Mouse (Mus musculus) heart, postnatal 14 days (tissue): ENCODE measurements at regions not wholly inside any gene's neighbourhood (a gene's known extent, or its start where the extent isn't known, plus 50 kb on each side); places are given as distances from the start of the nearest gene placed in this dataset.
A peak's percentile ranks its signal among the peaks of the same experiment; 100 is the strongest.
"Not testable (repeated sequence)": the region's sequence is repeated elsewhere in the genome, so short reads cannot be mapped to it uniquely, and the experiment has no call there.

ENCODE experiments used
- DNase-seq, 2 experiments: peaks; one replicate each; pipeline ENCODE4 v3.0.0; 2021 to 2022
- intact Hi-C: fragments of 180-260 bp; cut with DNase I; formaldehyde crosslinking; loops from one replicate; pipeline ENCODE4 v1.15.1; 2025

DNA sequence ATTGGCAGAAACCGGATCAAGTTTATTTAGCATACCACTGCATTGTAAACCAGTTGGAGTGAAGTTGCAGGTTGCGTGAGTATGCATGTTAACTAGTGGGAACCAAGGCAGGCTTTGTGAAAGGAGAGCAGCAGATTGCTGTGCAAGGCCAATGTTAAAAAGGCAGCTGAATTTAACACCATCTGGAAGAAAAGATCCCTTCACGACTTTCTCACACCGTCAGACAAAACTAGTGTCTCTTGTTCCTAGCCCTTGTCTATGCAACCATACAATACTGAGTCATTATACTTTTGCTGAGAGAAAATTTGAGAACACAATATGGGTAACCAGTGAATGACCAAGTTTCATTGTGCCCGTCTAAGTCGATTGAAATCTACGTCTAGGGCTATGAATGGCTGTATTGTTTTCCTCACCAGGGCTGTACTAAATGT, 237.8 kb downstream of the Mef2c start:
- DNase-seq = no peak
- intact Hi-C loops = no loop called here

DNA sequence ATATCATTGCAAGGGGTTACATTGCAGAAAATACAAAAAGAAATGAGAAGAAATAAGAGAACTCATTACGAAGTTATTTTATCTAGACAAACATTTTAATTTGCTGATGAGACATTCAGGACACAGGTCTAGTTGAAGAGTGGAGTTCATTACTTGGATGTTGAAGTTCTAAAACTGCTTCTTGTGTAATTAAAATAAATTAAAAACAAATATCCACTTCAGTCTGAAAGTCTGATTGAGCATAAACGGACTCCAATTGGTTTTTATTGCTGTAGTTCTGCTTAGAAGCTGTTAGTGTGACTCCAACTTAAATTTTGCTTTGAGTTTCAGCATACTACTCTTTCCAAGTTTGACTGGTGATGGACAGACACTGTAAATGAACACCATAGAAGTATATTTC, 238.3 kb downstream of the Mef2c start:
- DNase-seq = no peak
- intact Hi-C loops = no loop called here

DNA sequence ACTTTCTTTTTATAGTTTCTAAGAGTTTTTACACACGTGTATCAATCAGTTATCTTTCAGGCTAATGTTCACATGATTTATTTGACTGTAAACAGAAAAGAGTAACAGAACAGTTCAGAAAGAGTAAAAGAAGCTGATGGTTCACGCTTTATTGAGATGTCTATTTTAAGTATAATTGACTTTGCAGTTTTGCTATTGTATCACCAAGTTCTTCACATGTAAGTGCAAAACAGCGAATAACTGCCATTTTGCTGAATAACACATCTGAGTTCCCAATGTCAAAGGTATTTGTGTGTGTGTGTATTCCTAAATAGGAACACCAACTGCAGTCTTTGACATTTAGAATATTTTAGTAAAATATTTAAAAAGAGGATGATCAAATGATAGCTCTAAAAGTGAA, 238.7 kb downstream of the Mef2c start:
- DNase-seq = no peak

DNA sequence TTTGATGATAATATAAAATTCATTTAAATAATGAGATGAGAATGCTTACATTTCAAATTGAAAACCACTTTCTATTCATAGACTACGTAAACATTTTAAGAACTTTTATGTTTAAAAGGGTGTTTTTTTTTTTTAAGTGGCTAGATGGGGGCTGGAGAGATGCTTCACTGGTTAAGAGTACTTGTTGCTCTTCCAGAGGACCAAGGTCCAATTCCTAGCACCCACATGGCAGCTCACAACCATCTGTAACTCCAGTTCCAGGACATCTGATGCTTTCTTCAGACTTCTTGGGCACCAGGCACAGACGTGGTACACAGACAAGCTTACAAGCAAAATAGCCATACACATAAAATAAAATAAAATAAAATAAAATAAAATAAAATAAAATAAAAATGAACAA, 239.5 kb downstream of the Mef2c start:
- DNase-seq = no peak
- intact Hi-C loops = no loop called here

More for the DNA sequence above, 238.7 kb downstream of the Mef2c start:
- intact Hi-C loops = no loop called here

DNA sequence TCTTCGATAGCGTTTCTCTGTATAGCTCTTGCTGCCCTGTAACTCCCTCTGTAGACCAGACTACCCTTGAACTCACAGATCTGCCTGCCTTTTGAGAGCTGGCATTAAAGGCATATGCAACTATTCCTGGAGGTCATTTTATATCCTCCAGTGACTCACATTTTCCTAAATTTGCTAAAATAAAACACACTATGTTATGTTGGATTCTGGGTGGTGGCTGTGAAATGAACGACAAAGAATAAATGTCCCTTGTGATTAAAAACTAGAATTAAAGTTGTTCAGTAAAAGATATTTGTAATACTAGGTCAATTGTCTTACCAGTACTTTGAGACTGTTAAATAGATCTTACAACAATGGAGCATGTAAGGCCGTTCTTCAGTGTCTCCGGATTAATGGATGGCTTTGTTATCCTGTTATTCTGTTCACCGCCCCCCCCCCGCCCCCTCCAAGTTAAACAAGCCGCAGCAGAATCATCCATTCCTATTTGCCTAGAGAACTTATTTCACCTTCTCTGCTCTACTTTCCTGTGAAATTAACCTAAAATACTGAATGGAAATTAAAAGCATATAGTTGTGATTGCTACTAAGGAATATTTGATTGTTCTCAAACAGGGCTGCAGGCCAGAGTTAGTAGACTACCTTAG, 240.4 kb downstream of the Mef2c start:
- intact Hi-C loops = no loop called here
- DNase-seq = no peak

DNA sequence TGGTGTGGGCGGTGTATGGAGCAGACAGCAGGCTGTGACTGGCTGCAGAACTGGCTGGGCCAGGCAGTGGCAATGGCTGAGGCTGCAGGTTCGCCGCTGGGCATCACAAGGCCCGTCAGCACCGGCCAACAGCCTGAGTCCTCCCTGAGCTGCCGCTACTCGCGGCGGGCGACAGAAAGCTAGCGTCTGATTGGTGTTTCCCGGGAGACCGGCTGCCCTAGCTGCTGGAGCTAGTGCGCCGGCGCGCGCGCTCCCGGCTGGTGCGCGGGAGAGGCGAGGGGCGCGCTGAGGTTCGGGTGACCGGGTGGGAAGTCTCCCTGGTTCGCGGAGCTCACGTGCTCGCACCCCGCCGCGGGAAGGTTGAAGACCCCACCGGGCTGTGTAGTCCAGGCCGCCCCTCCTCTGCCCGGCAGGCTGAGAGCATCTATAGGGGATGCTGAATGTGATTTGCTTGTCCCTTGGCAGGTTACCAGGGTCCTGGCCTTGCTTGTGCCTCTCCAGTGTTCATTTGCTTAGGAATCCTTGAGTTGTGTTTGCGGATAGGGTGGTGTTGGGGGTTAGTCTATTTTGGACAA, 241.2 kb downstream of the Mef2c start:
- peak in 1 of 2 experiments; percentile 38 for DNase-seq
- intact Hi-C loops = no loop called here

DNA sequence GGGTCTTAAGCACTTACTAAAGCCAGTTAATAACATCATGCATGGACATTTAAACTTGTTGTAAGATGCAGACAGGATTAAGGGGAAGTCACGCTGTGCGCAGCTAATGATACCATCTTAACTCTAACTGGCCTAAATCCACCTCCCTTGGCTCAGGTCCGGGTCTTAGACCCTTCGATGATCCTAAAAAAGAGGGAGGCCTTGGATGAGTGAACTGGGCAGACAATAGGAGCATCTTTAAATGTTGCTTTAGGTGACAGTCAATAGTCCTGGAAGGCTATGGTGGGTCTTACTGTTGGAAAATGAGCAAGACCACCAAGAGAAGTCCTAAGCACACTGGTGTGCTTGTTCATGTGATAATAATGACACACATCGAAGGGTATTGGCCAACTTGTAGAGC, 242.1 kb downstream of the Mef2c start:
- intact Hi-C loops = no loop called here
- no peak for DNase-seq

DNA sequence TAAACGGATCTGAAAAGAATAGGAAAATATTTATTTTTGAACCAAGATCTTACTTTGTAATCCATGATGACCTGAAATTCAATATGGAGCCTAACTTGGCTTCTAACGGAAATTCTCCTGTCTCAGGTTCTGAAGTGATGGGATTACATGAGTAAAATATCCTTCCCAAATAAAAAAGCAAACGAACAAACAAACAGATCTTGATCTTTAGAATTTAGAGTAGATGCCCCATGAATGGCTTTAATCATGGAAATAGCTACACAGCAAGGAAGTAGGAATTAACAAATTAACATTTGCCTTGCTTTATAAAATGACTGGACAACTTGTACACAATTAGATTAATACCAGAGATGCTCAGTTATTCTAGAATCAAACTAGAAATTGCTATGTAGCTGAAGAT, 243.8 kb downstream of the Mef2c start:
- intact Hi-C loops = no loop called here
- no peak for DNase-seq

DNA sequence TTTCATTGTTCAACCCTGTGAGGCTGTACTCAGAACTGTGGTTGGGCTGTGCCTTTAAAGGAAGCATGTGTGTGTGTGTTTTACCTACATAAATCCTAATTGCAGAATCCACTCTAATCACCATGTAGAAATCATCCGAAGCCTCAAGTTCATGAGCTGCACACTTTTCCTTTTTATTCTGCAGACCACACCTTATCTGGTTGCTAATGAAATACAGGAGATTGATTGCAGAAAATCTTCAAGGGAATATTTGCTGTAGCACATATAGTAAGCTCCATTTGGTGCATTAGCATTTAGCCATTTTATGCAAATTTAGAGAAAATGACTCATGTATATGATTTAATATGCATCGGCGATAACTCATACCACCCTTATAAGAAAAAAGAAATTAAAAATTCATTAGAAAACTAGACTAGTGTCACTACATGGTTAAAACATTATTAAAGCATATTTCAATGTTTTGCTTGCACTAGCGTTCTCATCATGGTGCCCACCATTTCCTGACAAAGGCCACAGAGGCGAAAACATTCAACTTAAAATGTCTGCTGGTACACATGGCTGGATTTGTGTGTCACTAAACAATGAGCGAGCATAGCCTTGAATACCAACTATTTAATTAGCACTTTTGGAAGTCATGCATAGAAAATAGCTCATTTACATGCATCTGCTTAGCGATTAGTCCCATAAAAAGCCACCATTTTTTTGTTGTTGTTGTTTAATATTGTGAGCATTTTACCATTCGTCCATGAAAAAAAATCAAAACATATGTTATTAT, 245.7 kb downstream of the Mef2c start:
- DNase-seq = no peak
- intact Hi-C loops = no loop called here

DNA sequence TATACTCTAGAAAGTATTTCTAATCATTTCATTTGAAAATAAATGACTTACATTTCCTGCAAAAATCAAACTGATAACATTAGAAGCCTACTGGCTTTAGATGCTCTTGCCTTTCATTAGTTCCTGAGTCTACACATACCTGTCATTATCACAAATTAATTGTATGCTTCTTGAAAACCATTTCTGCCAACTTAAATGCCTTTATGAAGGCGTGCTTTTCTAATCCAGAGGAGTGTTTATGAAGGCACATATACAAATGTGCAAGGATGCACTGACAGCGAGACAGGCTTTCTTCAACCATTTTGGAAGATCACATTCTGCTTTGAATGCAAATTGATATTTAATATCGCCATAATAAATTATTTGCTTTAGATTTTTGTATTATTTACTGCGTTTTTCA, 246.6 kb downstream of the Mef2c start:
- intact Hi-C loops = no loop called here
- DNase-seq = no peak

DNA sequence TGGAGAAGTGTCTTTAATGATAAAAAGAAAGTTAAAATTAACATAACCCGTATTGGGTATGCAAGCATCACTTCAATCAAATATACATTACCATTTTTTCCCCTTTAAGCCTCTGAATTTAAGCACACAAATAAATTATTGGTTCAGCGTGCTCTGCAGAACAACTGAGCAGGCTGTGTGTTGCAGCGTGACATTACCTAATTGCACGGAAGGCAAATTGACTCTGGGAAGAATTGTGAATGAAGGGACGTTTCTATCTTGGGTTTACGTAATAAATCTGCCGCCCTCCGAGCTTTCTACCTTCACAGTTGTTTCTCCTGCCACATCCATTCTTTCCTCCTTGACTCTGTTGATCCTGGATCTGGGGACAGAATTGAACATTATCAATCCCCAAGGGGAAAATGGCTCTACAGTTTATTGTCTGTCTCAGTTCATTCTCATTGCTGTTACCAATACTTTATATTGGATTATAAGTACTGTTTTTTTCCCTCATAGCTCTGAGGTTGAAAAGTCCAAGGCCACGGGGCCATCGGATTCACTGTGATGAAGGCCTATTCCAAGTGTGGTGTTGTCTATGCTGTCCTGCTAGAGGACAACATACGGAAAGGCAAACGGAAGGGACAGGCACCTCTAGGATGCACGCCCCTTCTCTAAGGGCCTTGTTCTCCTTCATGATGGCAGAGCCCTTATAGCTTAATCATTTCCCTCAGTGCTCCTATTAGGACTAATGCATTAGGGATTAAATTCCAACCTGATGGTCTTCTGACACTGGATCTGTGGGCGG, 256.7 kb downstream of the Mef2c start:
- intact Hi-C loops = no loop called here
- DNase-seq = no peak

DNA sequence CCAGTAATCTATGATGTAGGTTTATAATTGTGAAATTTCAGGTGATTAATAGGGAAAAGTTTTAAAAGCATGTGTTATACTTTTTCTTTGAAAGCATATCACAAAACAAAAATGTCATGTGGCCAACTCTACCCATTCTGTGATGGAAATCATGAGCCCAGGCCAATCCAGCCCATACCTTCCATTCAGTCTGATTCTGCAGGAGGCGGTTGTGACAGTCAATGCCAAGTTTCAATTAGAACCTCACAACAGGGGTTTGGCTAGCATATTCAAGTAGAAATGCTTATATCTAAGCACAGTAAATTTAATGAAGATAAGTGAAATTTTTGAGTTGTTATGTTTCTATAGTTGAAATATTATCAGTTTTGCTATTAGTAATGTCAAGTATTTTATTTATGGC, 258.6 kb downstream of the Mef2c start:
- DNase-seq = no peak
- intact Hi-C loops = no loop called here

DNA sequence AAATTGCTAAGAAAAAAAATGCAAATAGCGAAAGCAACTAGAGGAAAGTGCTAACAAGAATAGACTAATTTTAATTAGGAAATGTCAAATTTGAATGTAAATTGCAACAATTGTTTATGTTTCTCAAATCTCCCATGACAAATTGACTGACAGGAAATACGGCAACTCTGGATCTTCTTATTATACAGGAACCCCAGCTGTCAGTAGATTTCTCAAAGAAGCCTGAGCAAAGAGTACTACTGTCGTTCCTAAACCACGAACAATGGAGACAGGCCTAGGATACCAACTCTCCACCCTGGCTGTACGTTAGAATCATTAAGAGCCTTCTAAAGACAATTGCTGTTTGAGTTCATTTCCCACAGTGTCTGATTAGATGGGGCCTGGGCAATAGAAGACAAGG, 259.5 kb downstream of the Mef2c start:
- DNase-seq, intact Hi-C loops: not testable (repeated sequence)

DNA sequence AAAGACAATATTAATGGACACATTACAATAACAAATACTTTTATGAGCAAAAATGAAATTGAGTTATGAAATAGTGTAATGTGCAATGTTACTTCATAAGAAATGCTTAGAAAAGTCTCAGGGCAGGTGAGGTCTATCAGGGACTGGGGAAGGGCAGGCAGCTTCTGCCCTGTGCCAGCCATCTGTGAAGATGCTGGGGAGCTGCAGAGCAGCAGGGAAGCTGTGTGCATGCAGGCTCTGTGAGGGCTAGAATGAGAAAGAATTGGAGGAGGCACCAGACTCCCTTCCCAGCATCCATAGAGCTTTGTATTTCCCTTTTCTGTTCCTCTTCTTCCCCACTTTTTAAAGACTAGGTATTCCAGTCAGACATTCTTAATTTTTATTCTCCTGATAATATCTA, 281.8 kb downstream of the Mef2c start:
- no peak for DNase-seq
- intact Hi-C loops = no loop called here

DNA sequence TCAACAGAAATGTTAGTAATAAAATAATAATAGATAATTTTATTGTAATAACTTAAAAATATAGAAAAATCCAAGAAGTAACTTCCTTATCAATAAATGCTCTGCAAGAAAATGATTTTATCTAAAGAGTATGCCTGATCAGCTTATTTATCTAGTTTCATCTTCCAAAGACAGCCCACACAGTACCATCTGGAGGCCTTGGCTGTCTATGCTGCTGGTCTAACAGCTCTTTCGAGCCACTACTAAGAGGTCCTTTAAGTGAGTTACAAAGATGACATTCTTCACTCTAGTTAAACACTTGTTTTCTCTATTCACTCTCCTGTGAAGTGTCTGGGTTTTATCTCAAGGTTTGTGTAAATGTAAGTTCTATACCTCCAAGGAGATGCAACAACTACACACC, 305.7 kb downstream of the Mef2c start:
- DNase-seq = no peak
- intact Hi-C loops = no loop called here

DNA sequence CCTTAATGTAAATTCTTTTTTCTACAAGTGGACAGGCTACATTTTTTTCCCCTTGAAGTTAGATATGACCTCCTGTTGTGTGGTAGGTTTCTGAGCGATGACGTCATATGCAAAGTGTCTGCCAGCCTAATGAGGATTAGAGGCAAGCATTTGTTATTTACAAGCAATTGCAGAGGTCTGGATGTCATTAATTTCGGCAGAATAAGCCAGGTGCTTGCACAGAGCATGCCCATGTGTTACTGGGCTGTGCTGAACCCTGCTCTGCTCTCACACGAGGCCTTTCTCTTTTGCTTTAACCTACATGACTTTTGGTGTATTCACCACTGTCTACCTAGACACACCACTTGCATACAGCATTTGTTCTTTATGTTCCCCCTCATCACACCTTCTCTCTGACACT, 316.5 kb downstream of the Mef2c start:
- no peak for DNase-seq
- intact Hi-C loops = no loop called here

DNA sequence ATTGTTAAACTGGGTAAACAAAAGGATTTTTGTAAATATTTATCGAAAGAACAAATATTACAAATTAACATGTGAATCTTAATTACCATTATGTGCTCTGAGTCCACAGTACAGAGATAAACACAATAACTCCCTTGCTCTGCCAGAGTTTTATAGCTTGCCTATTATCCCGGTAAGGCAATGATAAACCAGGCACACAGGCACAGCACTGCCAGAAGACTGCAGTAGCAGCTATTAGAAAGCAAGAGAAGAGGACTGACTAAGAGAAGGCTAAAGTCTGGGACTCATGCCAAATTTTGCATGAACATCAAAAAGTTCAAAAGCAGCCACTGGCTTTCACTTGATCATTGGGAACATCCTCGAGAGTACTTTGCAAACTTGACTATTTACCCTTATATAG, 316.9 kb downstream of the Mef2c start:
- intact Hi-C loops = no loop called here
- DNase-seq = no peak

DNA sequence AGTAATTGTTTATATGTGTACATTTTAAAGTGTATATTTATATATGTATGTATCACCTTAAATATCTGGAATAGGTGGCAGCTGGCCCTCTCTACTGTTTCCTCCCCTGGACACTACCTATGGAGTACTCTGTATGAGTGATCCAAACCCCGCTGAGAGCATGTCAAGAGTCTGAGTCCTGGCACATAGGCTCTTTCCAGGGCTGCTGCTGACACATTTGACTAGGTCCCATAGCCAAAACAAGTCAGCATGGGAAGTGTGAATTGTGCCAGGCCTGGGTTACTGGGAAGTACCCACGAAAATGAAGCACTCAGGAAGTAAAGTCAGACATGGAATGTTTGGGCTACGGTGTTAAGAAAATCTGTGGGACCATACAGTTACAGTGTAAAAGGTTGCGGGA, 321.1 kb downstream of the Mef2c start:
- intact Hi-C loops = no loop called here
- no peak for DNase-seq

DNA sequence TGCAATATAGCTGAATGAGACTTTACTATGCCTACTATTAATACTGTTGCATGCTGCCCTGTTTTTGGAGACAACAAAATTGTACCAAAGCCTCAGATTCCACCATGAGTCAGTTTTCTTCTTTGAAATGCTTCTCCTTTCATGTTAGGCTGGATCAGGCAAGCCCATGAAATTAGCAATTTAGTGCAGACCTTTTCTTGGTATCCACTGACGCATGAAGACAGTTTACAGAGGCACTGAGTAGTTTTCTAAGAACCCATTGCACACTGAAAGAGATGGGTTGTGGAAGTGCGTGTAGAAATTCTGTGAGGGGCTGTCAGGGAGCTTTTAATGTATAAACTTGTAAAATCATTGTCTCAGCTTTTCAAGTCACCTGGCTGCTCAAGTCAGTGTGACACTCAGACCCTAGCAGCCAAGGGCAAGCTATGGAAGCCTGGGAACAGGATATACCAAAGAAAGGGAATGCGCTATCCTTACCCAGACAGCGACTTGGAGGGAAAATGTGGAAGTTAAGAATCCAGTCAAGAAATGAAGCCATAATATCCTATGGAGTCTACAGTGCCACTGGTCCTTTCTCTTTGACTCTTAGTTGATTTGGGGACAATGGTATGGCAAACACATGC, 323.1 kb downstream of the Mef2c start:
- intact Hi-C loops = no loop called here
- no peak for DNase-seq

DNA sequence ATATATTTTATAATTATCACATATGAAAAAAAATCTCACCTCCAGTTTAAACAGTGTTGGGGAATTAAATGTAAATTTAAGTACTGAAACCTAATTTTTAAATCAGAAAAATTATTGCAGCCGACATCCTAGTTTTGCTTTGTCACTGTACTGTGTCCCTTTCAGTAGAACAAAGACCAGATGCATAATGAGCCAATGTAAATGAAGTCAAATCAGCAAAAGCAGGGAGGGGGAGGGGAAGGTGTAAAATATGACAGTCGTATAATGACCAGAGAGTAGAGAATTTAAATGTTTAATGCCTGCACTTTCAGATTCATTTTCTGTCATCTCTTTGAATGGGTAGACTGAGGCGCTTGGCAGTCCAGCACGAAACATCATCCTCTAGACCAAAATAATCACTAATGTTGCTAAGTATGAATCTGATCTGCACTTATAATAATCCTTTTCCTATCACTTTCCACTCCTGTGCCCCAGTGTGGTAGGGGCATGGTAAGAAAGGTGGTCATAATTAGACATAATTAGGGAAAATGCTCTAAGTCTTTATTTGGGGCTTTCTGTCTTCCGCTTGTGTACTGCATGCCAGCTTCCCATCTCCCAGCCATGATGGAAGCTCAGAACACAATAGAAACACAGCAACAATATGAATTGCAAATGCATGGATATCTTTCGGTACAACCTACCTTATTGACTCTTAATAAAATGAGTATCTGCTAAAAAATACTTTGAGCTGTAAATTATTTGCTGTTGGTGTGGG, 356.0 kb upstream of the Tmem161b start:
- DNase-seq = no peak
- intact Hi-C loops = no loop called here
